Comparison of ENCODE assay signal across 8 mouse cellular contexts in genomic region chr5:76974554-76975285, GRCm38 (mm10). TPM values are rescaled to one million over a fixed set of nuclear protein-coding genes. Genes with fewer than 3 reads are reported as not detected.
DNase-seq lines count a peak whose midpoint lies in the region; ATAC-seq lines count a peak whose summit lies in the region.

Gene Srp72, plus strand, starts transcription at chr5:76974683.

- intact Hi-C loops in gastrocnemius, postnatal 14 days (cut with DNase I; ENCODE audit: low total_unique reads) = no loop called here

- peak; percentile 90 to 96 for DNase-seq in adrenal gland, adult (ENCODE audit: inconsistent age in 2 of 2, low spot score in 1 of 2)
- peak; percentile 92 for DNase-seq in embryo, embryonic 10 days (ENCODE audit: low spot score)
- DNase-seq in gastrocnemius, postnatal 14 days = peak; percentile 88
- DNase-seq in induced T-regulatory cell, adult 2 months (ENCODE audit: low read depth) = peak; percentile 93
- DNase-seq in left cerebral cortex, adult 8-10 months (ENCODE audit: low spot score in 2 of 2) = peak; percentile 56 to 81
- DNase-seq in right cerebral cortex, adult 18-20 months = peak; percentile 81
- peak; percentile 72 for DNase-seq in urinary bladder, adult 2 months (ENCODE audit: low spot score)

- ATAC-seq in megakaryocyte, adult 5-6 weeks (ENCODE audit: poor library complexity, severe bottlenecking) = peak; percentile 93

RNA-seq across cellular contexts. Expression of gene Srp72, which starts in this region (rescaled TPM):
- total RNA-seq in gastrocnemius, postnatal 14 days (2021) = 10 to 100 TPM; 57.7 to 63.8 TPM
- total RNA-seq in left cerebral cortex, adult 8-10 months (2022) = 100 to 1,000 TPM in 3 of 4 experiments, 10 to 100 TPM in 1; 91.9 to 105 (median 103) TPM
- total RNA-seq in megakaryocyte, adult 5-6 weeks (2015) = 83.0 and 91.0 TPM in 2 replicates
- 133 and 141 TPM in 2 replicates for total RNA-seq in megakaryocyte, adult 5-6 weeks (2017)
- 68.7 and 68.9 TPM in 2 replicates for polyA plus RNA-seq in urinary bladder, adult 2 months (2012; rRNA removed)

Comparison
In these comparisons a context has a peak if more than half of its experiments do, and no peak if none do; other contexts are left out.
1. Peak in every context shown above with its lines: DNase-seq and ATAC-seq.